Mouse (Mus musculus) midbrain, postnatal 0 days (tissue): Measurements from ENCODE around the gene Ldlrad3. TPM values are rescaled to one million over a fixed set of nuclear protein-coding genes. Genes with fewer than 3 reads are reported as not detected.

ENCODE experiments used
- ATAC-seq: fragments of 200-750 bp; cut with Nextera tagmentation; 2 replicates; pipeline ENCODE4 v1.8.0; 2017; ENCODE audit warnings: moderate number of reproducible peaks, mild to moderate bottlenecking, moderate TSS enrichment, moderate library complexity; ENCODE audit not compliant: low FRiP score
- DNase-seq: peaks from one replicate; pipeline ENCODE4 v3.0.0-alpha.2; 2015; ENCODE audit warnings: low spot score
- H3K27ac ChIP-seq: fragments of 300-500 bp; sonication (generic); 2 replicates; pipeline ENCODE4 v1.5.1; 2014; ENCODE audit warnings: low read depth, mild to moderate bottlenecking, low read length, mixed read lengths
- H3K27me3 ChIP-seq: fragments of 300-500 bp; sonication (generic); 2 replicates; pipeline ENCODE4 v1.6.1; 2014; ENCODE audit warnings: low read length, control low read depth, mixed read lengths; ENCODE audit not compliant: insufficient read depth
- H3K36me3 ChIP-seq: fragments of 300-500 bp; sonication (generic); 2 replicates; pipeline ENCODE4 v1.6.1; 2014; ENCODE audit warnings: low read length, control low read depth, mixed read lengths; ENCODE audit not compliant: insufficient read depth
- H3K4me1 ChIP-seq: fragments of 300-500 bp; sonication (generic); 2 replicates; pipeline ENCODE4 v1.6.1; 2014; ENCODE audit warnings: mild to moderate bottlenecking, control low read depth, antibody characterized with exemption, low read length, mixed read lengths; ENCODE audit not compliant: insufficient read depth
- H3K4me2 ChIP-seq: fragments of 300-500 bp; sonication (generic); 2 replicates; pipeline ENCODE4 v1.6.1; 2014; ENCODE audit warnings: low read depth, mild to moderate bottlenecking, low read length, mixed read lengths; ENCODE audit not compliant: poor library complexity, severe bottlenecking
- H3K4me3 ChIP-seq: fragments of 300-500 bp; sonication (generic); 2 replicates; pipeline ENCODE4 v1.5.1; 2014; ENCODE audit warnings: low read depth, mild to moderate bottlenecking, low read length, moderate library complexity
- H3K9ac ChIP-seq: fragments of 300-500 bp; sonication (generic); replicated peaks from 2 replicates; pipeline ENCODE4 v1.6.1; 2014; ENCODE audit warnings: mild to moderate bottlenecking, low read length, moderate library complexity, mixed read lengths; ENCODE audit not compliant: poor library complexity, severe bottlenecking
- H3K9me3 ChIP-seq: fragments of 300-500 bp; sonication (generic); 2 replicates; pipeline ENCODE4 v1.6.1; 2016; ENCODE audit warnings: low read length, control low read depth
- CTCF ChIP-seq: IDR thresholded peaks from 2 replicates; pipeline ENCODE4 v1.5.1; 2016; ENCODE audit warnings: antibody characterized with exemption, mild to moderate bottlenecking
- WGBS: fragments of 180-500 bp; shearing (Covaris S2); extraction: QIAGEN DNeasy Blood & Tissue Kit; methylation state at CpG from one replicate; pipeline ENCODE4 v1.1.7; 2014; 5-methylcytosine and 5-hydroxymethylcytosine counted together
- polyA plus RNA-seq: library from polyadenylated mRNA; unstranded; fragments of >200 nt; fragmentation: Nextera tagmentation; extraction: Ambion mirVana; gene quantifications from 2 replicates; pipeline ENCODE4 v1.2.1, GENCODE M21; 2015
- total RNA-seq: library from RNA; depleted of rRNA; stranded (reverse); fragments of >200 nt; gene quantifications from 2 replicates; pipeline ENCODE4 v1.2.3, GENCODE M21; 2014

Ldlrad3 gene
- total and polyA plus RNA-seq, 2 experiments from 2014 or later = 18.4 to 25.0 TPM

DNA sequence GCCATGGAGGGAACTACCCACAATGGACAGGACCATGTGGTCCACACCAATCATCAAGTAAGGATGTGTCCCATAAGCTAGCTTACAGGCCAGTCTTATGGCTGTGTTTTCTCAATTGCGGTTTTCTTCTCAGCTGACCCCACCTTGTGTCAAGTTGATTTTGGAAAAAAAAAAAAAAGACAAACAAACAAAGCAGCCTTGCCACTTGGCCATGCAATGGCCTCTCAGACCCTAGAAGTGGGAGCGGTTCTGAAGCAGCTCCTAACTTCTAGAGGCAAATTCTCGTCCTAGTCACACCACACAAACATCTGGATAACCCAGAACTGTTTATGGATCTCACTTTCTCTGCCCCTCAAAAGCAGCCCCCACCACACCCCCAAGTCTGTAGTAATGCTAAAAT is 41.1 kb downstream of the Ldlrad3 start:
- no peak overlapping the region for H3K4me3 ChIP-seq
- DNase-seq (no peak), ATAC-seq (no peak)
- no peaks in the 10 kb centered on the region for H3K27me3 ChIP-seq
- no peak overlapping the region for H3K27ac ChIP-seq
- H3K9me3 ChIP-seq = no peaks in the 10 kb centered on the region
- H3K4me2 ChIP-seq = no peak overlapping the region
- H3K36me3 ChIP-seq = no peaks in the 10 kb centered on the region
- no peak overlapping the region for H3K9ac ChIP-seq
- H3K4me1 ChIP-seq = peaks cover 10% of the 10 kb centered on the region
- TF ChIP-seq CTCF = no peak
- 91% methylated on average over 3 of the region's 3 CpGs for WGBS

DNA sequence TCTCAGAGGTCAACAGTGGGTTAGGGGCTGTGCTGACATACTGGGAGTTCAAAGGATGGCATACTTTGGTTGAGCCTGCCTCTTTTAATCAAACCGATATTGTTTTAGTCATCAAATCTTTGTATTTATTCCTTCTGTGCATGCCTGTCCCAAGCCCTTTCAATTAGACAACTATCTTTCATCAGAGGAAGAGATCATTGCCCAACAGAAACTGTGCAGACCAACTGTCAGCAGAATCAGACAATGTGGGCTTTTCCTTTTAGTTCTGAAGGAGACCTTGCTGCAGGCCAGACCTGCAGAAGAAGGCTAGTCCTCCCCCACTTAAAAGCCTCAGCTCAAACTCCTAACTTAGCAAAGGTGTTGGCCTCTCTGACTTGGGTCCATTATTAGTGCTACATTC is 41.9 kb downstream of the Ldlrad3 start:
- Histone ChIP-seq H3K36me3 (no peaks in the 10 kb centered on the region), H3K4me3 (no peak overlapping the region), H3K9ac (no peak overlapping the region), H3K9me3 (no peaks in the 10 kb centered on the region), H3K27ac (no peak overlapping the region), H3K4me1 (peaks cover 10% of the 10 kb centered on the region), H3K4me2 (no peak overlapping the region), H3K27me3 (no peaks in the 10 kb centered on the region)
- WGBS = 97% methylated on average over 1 of the region's 1 CpGs
- no peak for TF ChIP-seq CTCF
- ATAC-seq (no peak), DNase-seq (no peak)

DNA sequence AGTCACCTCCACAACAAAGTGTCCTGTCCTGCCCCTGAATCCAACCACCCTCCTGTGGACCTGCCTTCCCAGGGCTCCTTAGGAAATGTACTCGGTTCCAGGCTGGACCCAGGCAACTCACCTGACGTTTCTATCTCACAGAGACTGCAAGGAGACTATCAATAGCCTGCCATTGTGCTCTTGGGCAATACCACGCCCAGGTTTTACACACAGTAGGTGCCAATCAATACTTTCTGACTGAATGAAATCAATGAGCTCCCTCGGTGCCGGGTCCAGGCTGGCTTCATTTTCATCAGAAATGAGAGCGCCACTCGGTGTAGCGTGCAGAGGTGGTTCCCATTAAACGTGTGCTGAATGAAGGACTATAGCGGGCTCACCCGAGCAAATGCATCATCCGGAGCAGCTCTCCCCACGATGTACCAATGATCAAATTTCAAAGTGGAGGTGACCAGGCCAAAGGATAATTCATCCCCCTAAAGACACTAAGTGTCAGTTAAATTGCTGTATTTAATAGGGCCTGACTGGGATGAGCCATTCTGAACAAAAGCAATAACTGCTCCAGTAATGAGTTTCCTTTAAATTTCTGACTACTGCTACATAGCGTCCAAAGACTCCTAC is 43.4 kb downstream of the Ldlrad3 start:
- WGBS = 58% methylated on average over 14 of the region's 14 CpGs
- DNase-seq (no peak), ATAC-seq (no peak)
- Histone ChIP-seq H3K4me1 (peaks cover 14% of the 10 kb centered on the region), H3K9me3 (no peaks in the 10 kb centered on the region), H3K4me3 (no peak overlapping the region), H3K9ac (no peak overlapping the region), H3K36me3 (no peaks in the 10 kb centered on the region), H3K4me2 (no peak overlapping the region), H3K27me3 (no peaks in the 10 kb centered on the region), H3K27ac (no peak overlapping the region)
- no peak for TF ChIP-seq CTCF

DNA sequence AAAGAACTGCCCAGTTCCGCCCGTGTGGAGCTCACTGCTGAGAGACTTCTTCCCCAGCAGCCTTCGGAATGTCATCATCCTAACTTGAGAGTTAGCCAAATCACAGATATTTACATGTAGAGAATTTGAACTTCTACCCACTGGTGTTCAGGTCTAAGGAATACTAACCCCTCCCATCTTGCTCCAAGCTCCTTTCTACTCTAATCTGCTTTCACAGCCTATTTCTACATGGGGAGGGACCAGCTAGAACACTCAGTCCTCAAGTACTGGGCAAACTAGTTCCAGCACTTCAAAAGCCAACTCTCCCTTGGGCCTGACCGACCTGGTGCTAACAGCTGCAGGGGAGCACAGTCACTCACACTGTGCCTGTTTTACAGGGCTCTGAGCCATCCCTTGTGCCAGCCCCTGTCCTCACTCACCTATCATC is 44.0 kb downstream of the Ldlrad3 start:
- H3K4me2 ChIP-seq = no peak overlapping the region
- no peaks in the 10 kb centered on the region for H3K27me3 ChIP-seq
- DNase-seq (no peak), ATAC-seq (no peak)
- H3K36me3 ChIP-seq = no peaks in the 10 kb centered on the region
- TF ChIP-seq CTCF = no peak
- WGBS = 63% methylated on average over 4 of the region's 4 CpGs
- H3K4me1 ChIP-seq = peaks cover 14% of the 10 kb centered on the region
- no peak overlapping the region for H3K9ac ChIP-seq
- no peaks in the 10 kb centered on the region for H3K9me3 ChIP-seq
- H3K27ac ChIP-seq = no peak overlapping the region
- no peak overlapping the region for H3K4me3 ChIP-seq

DNA sequence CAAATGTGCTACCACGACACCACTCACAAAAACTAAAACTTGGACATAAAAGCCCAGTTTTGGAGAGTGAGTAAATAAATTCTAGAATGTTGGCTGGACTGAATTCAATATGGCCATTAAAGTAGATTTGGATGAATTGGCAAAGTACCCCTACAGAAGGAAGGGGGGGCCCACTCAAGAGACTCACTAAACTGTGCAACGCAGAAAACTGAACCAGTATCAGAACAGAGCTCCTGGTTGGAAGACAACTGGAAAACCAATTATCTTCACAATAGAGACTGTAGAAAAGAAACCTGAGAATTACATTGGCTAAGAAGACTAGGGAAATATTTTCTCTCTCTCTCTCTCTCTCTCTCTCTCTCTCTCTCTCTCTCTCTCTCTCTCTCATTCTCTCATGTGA is 45.0 kb downstream of the Ldlrad3 start:
- ATAC-seq = no peak
- no peak overlapping the region for H3K9ac ChIP-seq
- DNase-seq = no peak
- no peaks in the 10 kb centered on the region for H3K36me3 ChIP-seq
- no peak overlapping the region for H3K4me3 ChIP-seq
- peaks cover 12% of the 10 kb centered on the region; the same call in 1 of the 2 replicates for H3K4me1 ChIP-seq
- no peak overlapping the region for H3K27ac ChIP-seq
- TF ChIP-seq CTCF = no peak
- 85% methylated on average over 2 of the region's 2 CpGs for WGBS
- no peak overlapping the region for H3K4me2 ChIP-seq
- H3K9me3 ChIP-seq = no peaks in the 10 kb centered on the region
- no peaks in the 10 kb centered on the region for H3K27me3 ChIP-seq

DNA sequence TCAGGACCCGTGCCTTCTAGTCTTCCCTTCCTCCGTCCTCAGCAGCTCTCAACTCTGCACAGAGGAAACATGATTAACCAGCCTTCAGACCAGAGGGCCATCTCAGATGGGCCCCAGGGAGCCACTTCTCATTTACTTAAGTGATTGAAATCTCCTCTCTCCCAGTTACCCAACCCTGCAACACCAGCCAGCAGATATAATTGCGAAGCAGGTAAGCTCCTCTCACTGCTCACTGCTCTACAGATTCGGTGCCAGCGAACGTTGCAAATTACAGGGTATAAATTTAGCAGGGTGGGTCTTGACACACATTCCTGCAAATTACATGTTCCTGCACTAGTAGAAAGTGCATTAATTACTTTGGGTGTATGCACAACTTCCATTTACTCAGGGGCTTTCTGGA is 48.3 kb downstream of the Ldlrad3 start:
- H3K36me3 ChIP-seq = no peaks in the 10 kb centered on the region
- ATAC-seq (no peak), DNase-seq (no peak)
- no peaks in the 10 kb centered on the region for H3K9me3 ChIP-seq
- no peak for TF ChIP-seq CTCF
- H3K4me3 ChIP-seq = no peak overlapping the region
- H3K4me1 ChIP-seq = peaks cover 15% of the 10 kb centered on the region; the same call in 1 of the 2 replicates
- no peak overlapping the region for H3K4me2 ChIP-seq
- H3K27me3 ChIP-seq = no peaks in the 10 kb centered on the region
- no peak overlapping the region for H3K9ac ChIP-seq
- 41% methylated on average over 6 of the region's 6 CpGs for WGBS
- no peak overlapping the region for H3K27ac ChIP-seq
